Mouse (Mus musculus) bone marrow macrophage, adult 2 months (primary cell): Measurements from ENCODE around the gene Atrip. TPM values are rescaled to one million over a fixed set of nuclear protein-coding genes. Genes with fewer than 3 reads are reported as not detected.

Experiments
- H3K27ac ChIP-seq: 2 replicates; pipeline ENCODE4 v1.5.1; 2012; ENCODE audit warnings: low read depth, low read length; ENCODE audit not compliant: insufficient read depth
- H3K4me1 ChIP-seq: 2 replicates; pipeline ENCODE4 v1.6.1; 2012; ENCODE audit warnings: low read length; ENCODE audit not compliant: control insufficient read depth, insufficient read depth
- H3K4me3 ChIP-seq: 2 replicates; pipeline ENCODE4 v1.5.1; 2012; ENCODE audit warnings: mild to moderate bottlenecking, low read length, moderate library complexity; ENCODE audit not compliant: insufficient read depth
- CTCF ChIP-seq: IDR thresholded peaks from 2 replicates; pipeline ENCODE4 v1.5.1; 2012; ENCODE audit warnings: low read depth, mild to moderate bottlenecking, low read length, moderate library complexity
- POLR2A ChIP-seq: IDR thresholded peaks from 2 replicates; pipeline ENCODE4 v1.6.1; 2012; ENCODE audit warnings: mild to moderate bottlenecking, low read depth, low read length, borderline replicate concordance
- polyA plus RNA-seq: library from polyadenylated mRNA; stranded (reverse); fragments of >200 nt; gene quantifications from 2 replicates; pipeline ENCODE4 v1.2.4, GENCODE M21; 2012; ENCODE audit not compliant: missing spikeins, insufficient read depth, insufficient read length

The Atrip gene
- polyA plus RNA-seq, 1 experiment = 9.9 TPM

DNA sequence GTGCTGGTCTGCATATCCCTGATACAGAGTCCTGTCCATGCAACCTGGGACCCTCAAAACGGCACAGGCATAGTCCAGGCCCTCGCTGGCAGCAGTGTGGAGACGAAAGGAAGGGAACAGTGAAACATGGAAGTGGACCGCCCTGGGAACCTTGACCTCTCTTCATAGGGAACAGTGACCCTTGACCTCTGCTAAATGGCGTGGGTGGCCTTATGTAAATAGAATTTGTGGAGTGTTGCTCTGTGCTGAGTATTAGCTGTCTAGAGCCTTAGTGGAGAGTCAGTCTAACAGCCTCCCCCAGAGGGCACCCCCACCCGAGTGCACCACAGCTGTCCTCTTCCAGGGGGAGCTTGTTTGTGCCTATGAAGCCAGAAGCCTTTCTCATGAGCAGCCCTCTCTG lies 18.9 kb upstream of the Atrip start:
- peaks cover 4% of the 10 kb centered on the region for H3K4me1 ChIP-seq
- H3K4me3 ChIP-seq = no peak overlapping the region
- no peak overlapping the region for H3K27ac ChIP-seq
- no peak for TF ChIP-seq CTCF
- TF ChIP-seq POLR2A = no peak

DNA sequence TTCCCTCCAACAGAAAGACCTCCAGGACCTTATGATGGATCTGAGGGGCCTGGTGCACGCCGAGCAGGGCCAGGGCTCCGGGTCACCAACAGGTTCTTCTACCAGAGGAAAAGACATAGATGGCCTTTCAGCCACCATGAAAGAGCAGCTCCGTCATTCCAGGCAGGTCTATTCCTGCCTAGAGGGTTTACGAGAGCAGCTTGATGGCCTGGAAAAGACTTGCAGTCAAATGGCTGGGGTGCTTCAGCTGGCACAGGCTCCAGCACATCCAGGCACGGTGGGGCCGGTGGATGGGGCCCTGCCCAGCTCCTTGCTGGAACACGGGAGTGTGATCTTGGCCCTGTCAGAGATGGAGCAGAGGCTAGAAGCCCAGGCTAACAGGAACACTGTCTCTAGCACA lies 17.9 kb upstream of the Atrip start:
- TF ChIP-seq POLR2A = no peak
- no peak for TF ChIP-seq CTCF

DNA sequence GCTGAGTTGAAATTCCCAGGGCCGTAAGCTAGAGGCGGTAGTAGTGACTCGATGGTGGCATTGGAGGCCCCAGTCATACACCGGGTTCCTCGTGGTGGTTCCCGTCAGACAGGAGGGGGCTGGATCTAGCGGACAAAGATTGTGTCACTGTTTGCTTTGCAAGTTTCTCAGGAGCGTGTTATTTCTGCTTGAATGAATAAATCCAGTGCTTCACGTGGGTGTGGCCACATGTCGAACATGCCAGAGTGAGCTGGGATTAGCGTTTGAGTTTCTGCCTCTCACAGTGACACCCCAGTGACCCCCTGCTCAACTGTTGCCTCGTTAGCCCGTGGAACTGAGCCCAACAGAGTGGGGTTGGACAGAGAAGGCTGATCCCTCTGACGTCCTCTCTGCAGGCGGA lies 16.5 kb upstream of the Atrip start:
- TF ChIP-seq CTCF (no peak), POLR2A (no peak)
- H3K4me3 ChIP-seq = no peak overlapping the region
- H3K4me1 ChIP-seq = peaks cover 12% of the 10 kb centered on the region
- no peak overlapping the region for H3K27ac ChIP-seq

More for the DNA sequence above, 17.9 kb upstream of the Atrip start:
- Histone ChIP-seq H3K4me1 (peaks cover 11% of the 10 kb centered on the region), H3K27ac (no peak overlapping the region), H3K4me3 (no peak overlapping the region)

DNA sequence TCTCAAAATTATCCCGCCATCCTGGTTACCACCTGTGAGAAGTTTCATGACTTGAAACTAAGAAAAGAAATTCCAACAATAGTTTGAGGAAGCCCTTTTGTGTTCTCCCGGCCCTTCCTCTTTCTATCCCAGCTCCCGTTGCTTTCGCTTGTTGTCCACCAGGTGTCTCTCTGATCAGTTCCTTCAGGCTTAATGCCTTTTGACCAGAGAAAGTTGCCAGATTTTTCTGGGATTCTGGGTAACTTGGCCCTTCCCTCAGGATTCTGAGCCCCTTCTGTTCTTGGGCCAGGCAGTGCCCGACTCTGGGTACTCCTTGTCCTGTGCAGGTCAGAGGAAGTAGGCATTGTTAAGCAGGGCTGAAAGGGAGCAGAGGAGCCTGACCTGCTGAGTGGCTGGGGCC lies 14.1 kb upstream of the Atrip start:
- Histone ChIP-seq H3K4me3 (no peak overlapping the region), H3K4me1 (peaks cover 15% of the 10 kb centered on the region), H3K27ac (no peak overlapping the region)
- TF ChIP-seq CTCF = peak; percentile 51; the same call in 1 of the 2 replicates
- TF ChIP-seq POLR2A = no peak

- TF ChIP-seq CTCF = no peak
- TF ChIP-seq POLR2A = no peak
- H3K27ac ChIP-seq = no peak overlapping the region
These were observed 11.0 kb upstream of the Atrip start for GRCm38 (mm10) chr9:109084922-109085321.

GRCm38 (mm10) chr9:109082124-109082800 lies 8.3 kb upstream of the Atrip start, which contains the start of the genes Ccdc51 and Tma7:
Gene Ccdc51 (plus strand): TSS chr9:109082493.
Gene Tma7 (minus strand): TSS chr9:109082587.
- Histone ChIP-seq H3K4me1 (peaks cover 12% of the 10 kb centered on the region), H3K4me3 (peak within 1 kb of the TSS; percentile 86), H3K27ac (peak within 1 kb of the TSS; percentile 51)
- TF ChIP-seq CTCF (no peak), POLR2A (no peak)

More at GRCm38 (mm10) chr9:109084922-109085321, 11.0 kb upstream of the Atrip start:
- Histone ChIP-seq H3K4me3 (no peak overlapping the region), H3K4me1 (peaks cover 20% of the 10 kb centered on the region)

DNA sequence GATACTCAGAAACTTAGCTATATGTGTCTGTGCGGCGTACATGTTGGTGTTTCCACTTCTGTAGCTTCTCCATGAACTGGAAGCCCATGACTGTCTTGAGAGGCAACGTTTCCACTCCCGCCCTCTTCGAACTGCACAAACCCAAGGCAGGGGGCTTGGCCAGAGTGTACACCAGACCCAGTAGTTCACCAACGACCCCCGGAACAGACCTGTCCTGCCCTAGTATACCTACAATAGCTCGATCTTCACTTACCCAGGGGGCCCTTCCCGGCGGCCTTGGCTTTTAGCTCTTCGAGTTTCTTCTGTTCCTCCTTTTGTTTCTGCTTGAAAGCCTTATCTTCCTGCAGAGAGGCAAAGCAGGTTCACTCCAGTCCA lies 7.8 kb upstream of the Atrip start:
- Histone ChIP-seq H3K4me1 (peaks cover 8% of the 10 kb centered on the region), H3K4me3 (peak overlapping the region; percentile 86), H3K27ac (peak overlapping the region; percentile 26)
- TF ChIP-seq POLR2A (no peak), CTCF (no peak)

GRCm38 (mm10) chr9:109080516-109080915 lies 6.6 kb upstream of the Atrip start:
- no peak overlapping the region for H3K27ac ChIP-seq
- H3K4me1 ChIP-seq = peaks cover 8% of the 10 kb centered on the region
- no peak for TF ChIP-seq POLR2A
- H3K4me3 ChIP-seq = no peak overlapping the region

GRCm38 (mm10) chr9:109068095-109068735 lies 5.7 kb downstream of the Atrip start:
- H3K27ac ChIP-seq = no peak overlapping the region

GRCm38 (mm10) chr9:109060898-109061295 lies 13.0 kb downstream of the Atrip start:
- H3K4me1 ChIP-seq = peaks cover 22% of the 10 kb centered on the region
- no peak for TF ChIP-seq CTCF
- no peak for TF ChIP-seq POLR2A

More at GRCm38 (mm10) chr9:109068095-109068735, 5.7 kb downstream of the Atrip start:
- Histone ChIP-seq H3K4me1 (peaks cover 3% of the 10 kb centered on the region), H3K4me3 (no peak overlapping the region)
- TF ChIP-seq POLR2A (no peak), CTCF (no peak)

More at GRCm38 (mm10) chr9:109060898-109061295, 13.0 kb downstream of the Atrip start:
- H3K4me3 ChIP-seq = no peak overlapping the region
- H3K27ac ChIP-seq = no peak overlapping the region
